Mouse (Mus musculus) erythroblast, embryonic 14.5 days (primary cell): ENCODE measurements around the gene Tex13c3. TPM values are rescaled to one million over a fixed set of nuclear protein-coding genes. Genes with fewer than 3 reads are reported as not detected.
"Not testable (repeated sequence)": the region's sequence is repeated elsewhere in the genome, so short reads cannot be mapped to it uniquely, and the experiment has no call there.

Experiments used
- H3K27me3 ChIP-seq: 2 replicates; pipeline ENCODE4 v1.6.1; 2012; ENCODE audit warnings: inconsistent platforms; ENCODE audit not compliant: control insufficient read depth
- H3K36me3 ChIP-seq: 2 replicates; pipeline ENCODE4 v1.6.1; 2012; ENCODE audit warnings: mild to moderate bottlenecking, inconsistent platforms; ENCODE audit not compliant: control insufficient read depth
- H3K4me1 ChIP-seq: 2 replicates; pipeline ENCODE4 v1.6.1; 2012; ENCODE audit warnings: inconsistent platforms; ENCODE audit not compliant: control insufficient read depth
- H3K4me3 ChIP-seq: replicated peaks from 2 replicates; pipeline ENCODE3; 2012; ENCODE audit warnings: moderate library complexity, mild to moderate bottlenecking, inconsistent platforms
- H3K9me3 ChIP-seq: 2 replicates; pipeline ENCODE4 v1.6.1; 2012; ENCODE audit warnings: low read length, inconsistent platforms, mixed read lengths; ENCODE audit not compliant: control insufficient read depth
- GATA1 ChIP-seq: IDR thresholded peaks from 2 replicates; pipeline ENCODE4 v1.6.1; 2012; ENCODE audit warnings: low read length, inconsistent platforms, mixed read lengths
- TAL1 ChIP-seq: IDR thresholded peaks from 3 replicates; pipeline ENCODE4 v1.6.1; 2012; ENCODE audit warnings: low read length, inconsistent platforms, mixed read lengths
- polyA plus RNA-seq: library from polyadenylated mRNA; stranded (reverse); fragments of >175 nt; gene quantifications from 2 replicates; pipeline ENCODE4 v1.2.3, GENCODE M21; 2012

Tex13c3 gene
- polyA plus RNA-seq = not detected in 2 replicates

- H3K9me3 ChIP-seq, H3K36me3 ChIP-seq, H3K4me3 ChIP-seq, H3K4me1 ChIP-seq, H3K27me3 ChIP-seq: not testable (repeated sequence)
These were observed at the start of gene Tex13c3 for GRCm38 (mm10) chrX:19481219-19481618. Gene Tex13c3 (minus strand): TSS chrX:19481319.

DNA sequence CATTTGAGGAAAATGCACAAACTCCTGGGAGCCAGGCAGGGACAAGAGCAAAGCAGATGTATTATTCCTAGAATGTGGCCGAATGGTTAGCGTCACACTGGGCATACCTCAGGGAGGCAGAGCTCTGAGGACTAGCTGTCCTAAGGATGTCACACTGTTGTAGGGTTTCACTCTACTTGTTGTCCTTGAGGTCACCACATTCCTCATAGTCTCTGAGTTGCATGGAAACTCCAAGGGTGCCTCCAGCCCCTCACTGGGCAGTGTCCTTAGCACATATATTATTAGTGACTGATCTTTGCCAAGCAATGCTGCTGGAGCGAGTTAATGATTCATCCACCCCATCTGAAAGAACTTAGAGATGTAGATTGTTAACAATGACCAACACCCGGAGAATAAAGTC lies 8.6 kb upstream of the Tex13c3 start:
- Histone ChIP-seq H3K27me3 (no peaks in the 10 kb centered on the region), H3K36me3 (no peaks in the 10 kb centered on the region), H3K9me3 (no peaks in the 10 kb centered on the region), H3K4me1 (no peaks in the 10 kb centered on the region), H3K4me3 (no peak overlapping the region)
- TF ChIP-seq GATA1 = no peak
- TF ChIP-seq TAL1 = no peak
